Mouse (Mus musculus): ENCODE measurements around the gene Tbc1d9. TPM values are rescaled to one million over a fixed set of nuclear protein-coding genes. Genes with fewer than 3 reads are reported as not detected.

Gene Tbc1d9
- polyA plus RNA-seq, 1 experiment from 2014 or later: 16.4 TPM

GRCm38 (mm10) chr8:83160613-83161012 lies 4.5 kb upstream of the Tbc1d9 start:
- Histone ChIP-seq H3K4me1 (replicated peaks) (0 out of 2 replicates have a peak, but pooled peaks cover 8% of the 10 kb centered on the region), H3K4me3 (no peak overlapping the region), H3K27me3 (no peaks in the 10 kb centered on the region), H3K4me2 (no peak overlapping the region), H3K9ac (no peak overlapping the region), H3K27ac (no peak overlapping the region), H3K9me3 (no peaks in the 10 kb centered on the region), H3K36me3 (no peaks in the 10 kb centered on the region)
- no peak for ATAC-seq (ENCODE audit: low FRiP score)
- 76% methylated on average over 2 of the region's 2 CpGs for WGBS

GRCm38 (mm10) chr8:83165931-83166867 lies 1.0 kb downstream of the Tbc1d9 start, which contains the start of gene Gm10645:
Gene Gm10645 (minus strand): TSS chr8:83166170.
- Histone ChIP-seq H3K4me1 (replicated peaks) (peaks cover 38% of the 10 kb centered on the region), H3K9ac (peak within 1 kb of the TSS; percentile 98), H3K4me3 (peak within 1 kb of the TSS; percentile 92), H3K36me3 (no peaks in the 10 kb centered on the region), H3K4me2 (peak within 1 kb of the TSS; percentile 67), H3K27ac (peak within 1 kb of the TSS; percentile 97), H3K27me3 (no peaks in the 10 kb centered on the region), H3K9me3 (no peaks in the 10 kb centered on the region)
- peak; percentile 83 for ATAC-seq (ENCODE audit: low FRiP score)
- 1% methylated on average over 54 of the region's 54 CpGs for WGBS

- H3K9ac ChIP-seq: peak overlapping the region; percentile 98
- H3K4me1 ChIP-seq (replicated peaks): peaks cover 40% of the 10 kb centered on the region
- no peaks in the 10 kb centered on the region for H3K36me3 ChIP-seq
- ATAC-seq (ENCODE audit: low FRiP score): no peak
- peak overlapping the region; percentile 67 for H3K4me2 ChIP-seq
- H3K27ac ChIP-seq: no peak overlapping the region
- no peaks in the 10 kb centered on the region for H3K9me3 ChIP-seq
- no peaks in the 10 kb centered on the region for H3K27me3 ChIP-seq
- WGBS: 26% methylated on average over 3 of the region's 3 CpGs
- peak overlapping the region; percentile 92 for H3K4me3 ChIP-seq
Observed at GRCm38 (mm10) chr8:83167932-83168331, 2.8 kb downstream of the Tbc1d9 start.

- H3K9me3 ChIP-seq: no peaks in the 10 kb centered on the region
- H3K27me3 ChIP-seq: no peaks in the 10 kb centered on the region
- no peaks in the 10 kb centered on the region for H3K36me3 ChIP-seq
- ATAC-seq (ENCODE audit: low FRiP score): no peak
- H3K4me2 ChIP-seq: peak overlapping the region; percentile 67; the same call in 1 of the 2 replicates
- H3K27ac ChIP-seq: no peak overlapping the region
- WGBS: 92% methylated on average over 3 of the region's 3 CpGs
- H3K4me1 ChIP-seq (replicated peaks): peaks cover 40% of the 10 kb centered on the region
- H3K4me3 ChIP-seq: no peak overlapping the region
- H3K9ac ChIP-seq: no peak overlapping the region
Observed at GRCm38 (mm10) chr8:83169127-83169526, 4.0 kb downstream of the Tbc1d9 start.

- H3K4me1 ChIP-seq (replicated peaks): peaks cover 37% of the 10 kb centered on the region
- H3K36me3 ChIP-seq: no peaks in the 10 kb centered on the region
- no peak overlapping the region for H3K9ac ChIP-seq
- no peak overlapping the region for H3K4me2 ChIP-seq
- no peak overlapping the region for H3K4me3 ChIP-seq
- H3K27me3 ChIP-seq: no peaks in the 10 kb centered on the region
- H3K9me3 ChIP-seq: no peaks in the 10 kb centered on the region
- no peak for ATAC-seq (ENCODE audit: low FRiP score)
- 94% methylated on average over 2 of the region's 2 CpGs for WGBS
- no peak overlapping the region for H3K27ac ChIP-seq
Observed at GRCm38 (mm10) chr8:83169709-83170108, 4.6 kb downstream of the Tbc1d9 start.

- Histone ChIP-seq H3K36me3 (no peaks in the 10 kb centered on the region), H3K9ac (no peak overlapping the region), H3K4me3 (no peak overlapping the region), H3K4me2 (no peak overlapping the region), H3K9me3 (no peaks in the 10 kb centered on the region), H3K27ac (no peak overlapping the region), H3K27me3 (no peaks in the 10 kb centered on the region), H3K4me1 (replicated peaks) (peaks cover 41% of the 10 kb centered on the region)
- WGBS: 38% methylated on average over 6 of the region's 6 CpGs
- ATAC-seq (ENCODE audit: low FRiP score): no peak
Observed at GRCm38 (mm10) chr8:83170894-83171293, 5.7 kb downstream of the Tbc1d9 start.

- H3K27ac ChIP-seq: peak overlapping the region; percentile 13; the same call in 1 of the 2 replicates
- WGBS: 78% methylated on average over 10 of the region's 10 CpGs
- peaks cover 41% of the 10 kb centered on the region for H3K4me1 ChIP-seq (replicated peaks)
- ATAC-seq (ENCODE audit: low FRiP score): no peak
- no peaks in the 10 kb centered on the region for H3K27me3 ChIP-seq
- H3K4me2 ChIP-seq: no peak overlapping the region
- H3K9me3 ChIP-seq: no peaks in the 10 kb centered on the region
- H3K4me3 ChIP-seq: no peak overlapping the region
- no peaks in the 10 kb centered on the region for H3K36me3 ChIP-seq
- no peak overlapping the region for H3K9ac ChIP-seq
Observed at GRCm38 (mm10) chr8:83175680-83176079, 10.5 kb downstream of the Tbc1d9 start.

GRCm38 (mm10) chr8:83176785-83177184 lies 11.6 kb downstream of the Tbc1d9 start:
- Histone ChIP-seq H3K4me3 (no peak overlapping the region), H3K9me3 (no peaks in the 10 kb centered on the region), H3K4me2 (no peak overlapping the region), H3K36me3 (no peaks in the 10 kb centered on the region), H3K27me3 (no peaks in the 10 kb centered on the region), H3K27ac (peak overlapping the region; percentile 50; the same call in 1 of the 2 replicates), H3K9ac (no peak overlapping the region), H3K4me1 (replicated peaks) (peaks cover 44% of the 10 kb centered on the region)
- peak; percentile 46 for ATAC-seq (ENCODE audit: low FRiP score)
- WGBS: 40% methylated on average over 2 of the region's 2 CpGs

GRCm38 (mm10) chr8:83177317-83178195 lies 12.4 kb downstream of the Tbc1d9 start:
- Histone ChIP-seq H3K27me3 (no peaks in the 10 kb centered on the region), H3K4me3 (no peak overlapping the region), H3K27ac (peak overlapping the region; percentile 50; the same call in 1 of the 2 replicates), H3K9me3 (no peaks in the 10 kb centered on the region), H3K4me2 (0 out of 2 replicates have a peak overlapping the region, but pooled peaks have one; percentile 2), H3K9ac (no peak overlapping the region; the same call in 1 of the 2 replicates), H3K4me1 (replicated peaks) (peaks cover 51% of the 10 kb centered on the region), H3K36me3 (no peaks in the 10 kb centered on the region)
- 0 out of 2 replicates have a peak, but pooled peaks have one; percentile 37 for ATAC-seq (ENCODE audit: low FRiP score)
- WGBS: 24% methylated on average over 11 of the region's 11 CpGs

GRCm38 (mm10) chr8:83178228-83178742 lies 13.1 kb downstream of the Tbc1d9 start:
- H3K9ac ChIP-seq: no peak overlapping the region
- peaks cover 59% of the 10 kb centered on the region for H3K4me1 ChIP-seq (replicated peaks)
- ATAC-seq (ENCODE audit: low FRiP score): no peak

GRCm38 (mm10) chr8:83181851-83182482 lies 16.8 kb downstream of the Tbc1d9 start:
- no peak overlapping the region for H3K4me2 ChIP-seq
- H3K4me1 ChIP-seq (replicated peaks): peaks cover 55% of the 10 kb centered on the region
- H3K9me3 ChIP-seq: no peaks in the 10 kb centered on the region
- WGBS: 83% methylated on average over 6 of the region's 6 CpGs
- peak overlapping the region; percentile 74 for H3K27ac ChIP-seq
- H3K9ac ChIP-seq: no peak overlapping the region
- H3K27me3 ChIP-seq: no peaks in the 10 kb centered on the region
- no peak overlapping the region for H3K4me3 ChIP-seq
- no peak for ATAC-seq (ENCODE audit: low FRiP score)
- no peaks in the 10 kb centered on the region for H3K36me3 ChIP-seq

More at GRCm38 (mm10) chr8:83178228-83178742, 13.1 kb downstream of the Tbc1d9 start:
- Histone ChIP-seq H3K4me2 (no peak overlapping the region), H3K4me3 (no peak overlapping the region), H3K9me3 (no peaks in the 10 kb centered on the region), H3K27ac (peak overlapping the region; percentile 50; the same call in 1 of the 2 replicates), H3K27me3 (no peaks in the 10 kb centered on the region), H3K36me3 (no peaks in the 10 kb centered on the region)
- 15% methylated on average over 9 of the region's 9 CpGs for WGBS
